Mouse (Mus musculus) embryonic facial prominence, embryonic 13.5 days (tissue): ENCODE measurements around the gene Mansc1. TPM values are rescaled to one million over a fixed set of nuclear protein-coding genes. Genes with fewer than 3 reads are reported as not detected.
A peak's percentile ranks its signal among the peaks of the same experiment; 100 is the strongest.

Source experiments
- ATAC-seq: fragments of 200-750 bp; cut with Nextera tagmentation; 2 replicates; pipeline ENCODE4 v1.8.0; 2017; ENCODE audit warnings: low read depth; ENCODE audit not compliant: insufficient number of reproducible peaks, insufficient read depth, low FRiP score, low TSS enrichment
- H3K27ac ChIP-seq: fragments of 300-500 bp; sonication (generic); 2 replicates; pipeline ENCODE4 v1.5.1; 2015; ENCODE audit warnings: moderate library complexity, mild to moderate bottlenecking, inconsistent platforms
- H3K27me3 ChIP-seq: fragments of 300-500 bp; sonication (generic); 2 replicates; pipeline ENCODE4 v1.6.1; 2015; ENCODE audit warnings: mild to moderate bottlenecking, inconsistent platforms
- H3K36me3 ChIP-seq: fragments of 300-500 bp; sonication (generic); 2 replicates; pipeline ENCODE4 v1.6.1; 2015; ENCODE audit warnings: mild to moderate bottlenecking, inconsistent platforms
- H3K4me1 ChIP-seq: fragments of 300-500 bp; sonication (generic); 2 replicates; pipeline ENCODE4 v1.6.1; 2015; ENCODE audit warnings: inconsistent platforms
- H3K4me2 ChIP-seq: fragments of 300-500 bp; sonication (generic); 2 replicates; pipeline ENCODE4 v1.6.1; 2015; ENCODE audit warnings: moderate library complexity, mild to moderate bottlenecking, inconsistent platforms
- H3K4me3 ChIP-seq: fragments of 300-500 bp; sonication (generic); 2 replicates; pipeline ENCODE4 v1.5.1; 2015; ENCODE audit warnings: mild to moderate bottlenecking, inconsistent platforms
- H3K9ac ChIP-seq: fragments of 300-500 bp; sonication (generic); 2 replicates; pipeline ENCODE4 v1.6.1; 2015; ENCODE audit warnings: mild to moderate bottlenecking, inconsistent platforms
- H3K9me3 ChIP-seq: fragments of 300-500 bp; sonication (generic); 2 replicates; pipeline ENCODE4 v1.6.1; 2016; ENCODE audit warnings: inconsistent platforms
- WGBS: fragments of 180-500 bp; shearing (Covaris S2); methylation state at CpG from one replicate; pipeline ENCODE4 v1.1.7; 2015; ENCODE audit warnings: mixed read lengths; 5-methylcytosine and 5-hydroxymethylcytosine counted together
- polyA plus RNA-seq: library from polyadenylated mRNA; unstranded; fragments of >200 nt; fragmentation: Nextera tagmentation; extraction: Ambion mirVana; gene quantifications from 2 replicates; pipeline ENCODE4 v1.2.1, GENCODE M21; 2015

Gene Mansc1
- polyA plus RNA-seq, 1 experiment from 2014 or later = 2.1 TPM

DNA sequence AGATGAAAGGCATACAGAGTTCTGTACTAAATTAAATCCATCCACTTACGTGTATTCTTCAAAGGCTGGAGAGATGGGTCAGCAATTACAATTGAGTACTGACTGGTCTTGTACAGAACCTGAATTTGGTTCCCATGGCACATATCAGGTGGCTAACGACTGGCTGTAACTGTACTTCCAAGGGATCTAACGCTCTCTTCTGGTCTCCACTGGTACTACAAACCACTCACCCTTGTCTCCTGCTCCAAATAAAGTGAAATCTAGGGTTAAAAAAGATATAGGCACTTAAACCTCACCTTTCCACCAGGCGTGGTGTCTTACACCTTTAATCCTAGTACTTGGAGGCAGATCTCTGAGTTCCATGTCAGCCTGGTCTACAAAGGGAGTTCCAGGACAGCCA, 4.2 kb upstream of the Mansc1 start:
- no peak for ATAC-seq
- no peaks in the 10 kb centered on the region for H3K36me3 ChIP-seq
- H3K9ac ChIP-seq = no peak overlapping the region
- H3K9me3 ChIP-seq = no peaks in the 10 kb centered on the region
- H3K4me3 ChIP-seq = no peak overlapping the region
- H3K27ac ChIP-seq = no peak overlapping the region
- peaks cover 22% of the 10 kb centered on the region for H3K27me3 ChIP-seq
- H3K4me2 ChIP-seq = no peak overlapping the region
- peaks cover 14% of the 10 kb centered on the region for H3K4me1 ChIP-seq
- 45% methylated on average over 4 of the region's 4 CpGs for WGBS

DNA sequence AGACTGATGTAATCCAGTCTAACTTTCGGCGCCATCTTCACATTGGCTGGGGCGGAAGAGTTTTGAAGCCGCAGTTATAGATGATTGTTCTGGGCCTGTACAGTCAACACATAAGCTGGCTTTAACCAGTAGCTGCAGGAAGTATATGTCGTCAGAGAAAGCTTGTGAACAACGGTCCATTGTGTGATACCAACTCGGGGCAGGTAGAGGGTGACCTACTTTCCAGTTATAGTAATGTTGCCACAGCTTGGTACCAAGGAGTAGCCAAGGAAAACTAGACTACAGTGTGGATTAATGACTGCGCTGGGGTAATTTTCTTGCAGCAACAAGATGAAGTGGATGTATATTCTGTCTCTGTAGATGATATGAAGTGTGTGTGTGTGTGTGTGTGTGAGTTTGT, 1.3 kb upstream of the Mansc1 start:
- H3K36me3 ChIP-seq = no peaks in the 10 kb centered on the region
- no peak overlapping the region for H3K9ac ChIP-seq
- H3K4me1 ChIP-seq = peaks cover 11% of the 10 kb centered on the region
- 77% methylated on average over 8 of the region's 8 CpGs for WGBS
- no peak for ATAC-seq
- no peaks in the 10 kb centered on the region for H3K9me3 ChIP-seq
- H3K27me3 ChIP-seq = peaks cover 32% of the 10 kb centered on the region
- H3K4me3 ChIP-seq = no peak overlapping the region
- no peak overlapping the region for H3K4me2 ChIP-seq
- no peak overlapping the region for H3K27ac ChIP-seq

DNA sequence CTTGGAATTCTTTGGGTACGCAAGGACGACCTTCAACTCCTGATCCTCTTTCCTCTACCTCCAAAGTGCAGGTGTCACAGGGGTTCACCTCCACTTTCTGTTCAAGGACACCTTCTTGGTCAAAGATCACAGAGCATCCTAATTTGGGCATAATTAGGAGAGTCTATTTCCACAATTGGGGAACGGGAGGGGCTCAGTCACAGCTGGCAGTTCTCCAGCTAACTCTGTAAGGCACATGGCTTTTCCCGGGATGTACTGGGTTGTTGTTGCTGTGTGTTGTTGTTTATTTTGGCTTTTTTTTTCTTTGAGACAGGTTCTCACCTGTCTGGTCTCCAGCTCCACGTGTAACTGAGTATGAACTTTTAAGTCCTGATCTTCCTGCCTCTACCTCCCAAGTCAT, 468 bp upstream of the Mansc1 start:
- Histone ChIP-seq H3K27me3 (peaks cover 32% of the 10 kb centered on the region), H3K4me2 (peak overlapping the region; percentile 94), H3K27ac (no peak overlapping the region), H3K9ac (no peak overlapping the region), H3K4me1 (peaks cover 11% of the 10 kb centered on the region), H3K4me3 (peak overlapping the region; percentile 57), H3K36me3 (no peaks in the 10 kb centered on the region), H3K9me3 (no peaks in the 10 kb centered on the region)
- WGBS = 32% methylated on average over 5 of the region's 5 CpGs
- no peak for ATAC-seq

DNA sequence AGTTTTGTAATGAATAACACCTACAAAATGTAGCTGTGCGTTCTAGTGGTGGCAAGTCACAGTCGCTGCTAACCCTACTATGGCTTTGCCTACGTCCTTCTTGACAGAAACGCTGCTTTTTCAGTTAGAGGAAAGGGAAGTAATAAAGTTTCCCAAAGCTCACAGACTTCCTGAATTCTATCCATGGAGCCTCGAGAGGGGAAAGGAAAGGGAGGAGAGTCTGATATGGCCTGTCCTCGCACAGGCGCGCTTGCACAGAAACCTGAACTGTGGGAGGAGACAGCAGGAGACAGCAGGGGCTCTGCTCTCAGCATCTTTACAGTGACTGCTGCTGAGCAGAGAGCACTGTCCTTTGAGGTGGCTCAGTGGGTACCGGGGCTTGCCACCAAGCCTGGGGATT, 1.8 kb downstream of the Mansc1 start:
- WGBS = 71% methylated on average over 9 of the region's 9 CpGs
- H3K27me3 ChIP-seq = peaks cover 32% of the 10 kb centered on the region
- no peak for ATAC-seq
- no peak overlapping the region for H3K4me2 ChIP-seq
- H3K9ac ChIP-seq = no peak overlapping the region
- no peak overlapping the region for H3K27ac ChIP-seq
- no peaks in the 10 kb centered on the region for H3K9me3 ChIP-seq
- no peak overlapping the region for H3K4me3 ChIP-seq
- H3K4me1 ChIP-seq = peaks cover 11% of the 10 kb centered on the region
- H3K36me3 ChIP-seq = no peaks in the 10 kb centered on the region

DNA sequence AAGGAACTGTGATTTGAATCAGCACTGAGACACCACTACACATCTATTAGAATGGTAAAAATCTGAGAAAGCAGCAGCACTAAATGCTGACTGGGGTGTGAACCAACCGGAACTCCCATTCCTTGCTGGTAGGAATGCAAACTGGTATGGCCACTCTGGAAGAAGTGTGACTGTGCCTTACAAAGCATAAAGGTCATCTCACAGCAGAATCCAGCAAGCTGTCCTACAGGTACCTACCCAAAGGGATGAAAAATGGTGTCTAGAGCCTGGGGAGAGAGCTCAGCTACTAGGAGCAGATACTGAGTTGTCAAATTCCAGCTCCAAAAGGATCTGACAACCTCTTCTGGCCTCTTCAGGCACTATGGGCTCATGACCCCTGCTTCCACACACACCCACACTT, 5.7 kb downstream of the Mansc1 start:
- Histone ChIP-seq H3K4me1 (peaks cover under 1% of the 10 kb centered on the region; the same call in 1 of the 2 replicates), H3K27ac (no peak overlapping the region), H3K4me3 (no peak overlapping the region), H3K9me3 (no peaks in the 10 kb centered on the region), H3K9ac (no peak overlapping the region), H3K27me3 (peaks cover 11% of the 10 kb centered on the region; the same call in 1 of the 2 replicates), H3K4me2 (no peak overlapping the region), H3K36me3 (no peaks in the 10 kb centered on the region)
- ATAC-seq = no peak
- 90% methylated on average over 1 of the region's 1 CpGs for WGBS

DNA sequence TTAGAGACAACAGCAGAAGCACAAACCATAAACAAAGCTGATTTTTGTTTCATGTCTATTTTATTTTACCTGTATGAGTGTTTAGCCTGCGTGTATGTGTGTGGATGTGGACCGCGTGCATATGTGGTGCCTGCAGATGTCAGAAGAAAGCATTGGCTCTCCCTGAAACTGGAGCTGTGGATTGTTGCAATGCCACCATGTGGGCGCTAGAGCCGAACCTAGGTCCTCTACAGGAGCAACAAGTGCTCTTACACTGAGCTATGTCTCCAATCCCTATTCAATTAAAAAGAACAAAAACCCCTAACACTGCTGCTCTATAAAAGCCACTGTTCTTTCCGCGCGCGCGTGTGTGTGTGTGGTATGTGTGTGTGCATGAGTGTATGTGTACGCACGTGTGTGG, 6.9 kb downstream of the Mansc1 start:
- Histone ChIP-seq H3K4me3 (no peak overlapping the region), H3K36me3 (no peaks in the 10 kb centered on the region), H3K9me3 (no peaks in the 10 kb centered on the region), H3K9ac (no peak overlapping the region), H3K4me2 (no peak overlapping the region), H3K4me1 (no peaks in the 10 kb centered on the region), H3K27ac (no peak overlapping the region), H3K27me3 (no peaks in the 10 kb centered on the region)
- ATAC-seq = no peak
- 65% methylated on average over 12 of the region's 12 CpGs for WGBS

DNA sequence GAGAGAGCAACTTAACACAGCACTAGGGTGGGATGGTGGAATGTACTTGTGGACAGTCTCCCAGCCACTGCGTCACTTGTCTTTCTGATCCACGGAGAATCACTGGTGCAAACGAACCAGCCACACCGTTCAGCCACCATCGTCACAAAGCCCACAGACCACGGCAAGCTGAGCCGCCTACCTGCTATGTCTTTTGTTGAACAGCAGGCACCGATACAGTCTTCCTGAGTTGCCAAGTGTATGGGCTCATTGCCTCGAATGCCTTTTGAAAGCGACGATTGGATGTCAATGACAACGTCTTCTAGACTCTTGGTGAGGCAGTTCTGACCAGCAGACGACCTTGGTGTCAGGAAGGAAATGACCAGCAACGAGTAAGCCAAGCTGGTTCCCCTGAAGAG, 10.7 kb downstream of the Mansc1 start:
- Histone ChIP-seq H3K9ac (no peak overlapping the region), H3K4me3 (no peak overlapping the region), H3K27ac (no peak overlapping the region), H3K36me3 (no peaks in the 10 kb centered on the region), H3K27me3 (no peaks in the 10 kb centered on the region), H3K4me1 (no peaks in the 10 kb centered on the region), H3K4me2 (no peak overlapping the region), H3K9me3 (no peaks in the 10 kb centered on the region)
- ATAC-seq = no peak
- 82% methylated on average over 14 of the region's 14 CpGs for WGBS

DNA sequence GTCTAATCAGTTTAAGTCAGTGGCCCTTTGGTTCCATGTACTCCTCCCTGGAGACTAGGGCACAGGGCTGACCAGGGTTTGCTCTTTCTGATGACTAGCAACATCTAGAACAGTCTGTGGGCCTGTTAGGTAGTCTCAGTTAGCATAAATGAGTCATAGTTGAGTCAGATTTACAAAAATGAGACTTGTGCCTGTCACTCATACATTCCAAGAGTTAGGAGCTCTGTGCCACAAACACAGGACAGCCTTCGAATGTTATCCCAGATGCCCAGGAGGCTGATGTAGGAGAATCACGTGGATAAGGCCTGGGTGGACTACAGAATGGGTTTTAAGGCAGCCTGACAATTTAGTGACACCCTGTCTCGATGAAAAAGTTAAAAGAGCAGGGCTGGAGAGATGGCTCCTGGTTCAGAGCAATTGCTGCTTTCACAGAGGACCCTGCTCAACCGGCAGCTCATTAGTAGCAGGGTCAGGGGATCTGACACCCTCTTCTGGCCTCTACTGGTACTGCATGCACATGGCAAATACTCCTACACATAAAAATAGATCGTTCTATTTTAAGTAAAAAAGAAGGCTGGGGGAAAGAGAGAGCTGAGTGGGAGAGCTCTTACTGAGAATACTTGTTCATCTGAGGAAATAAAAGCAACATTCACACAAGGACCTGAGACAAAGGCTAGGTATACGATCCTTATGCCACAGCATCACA, 11.3 kb downstream of the Mansc1 start:
- no peaks in the 10 kb centered on the region for H3K27me3 ChIP-seq
- H3K9me3 ChIP-seq = no peaks in the 10 kb centered on the region
- no peak overlapping the region for H3K27ac ChIP-seq
- H3K4me3 ChIP-seq = no peak overlapping the region
- no peak overlapping the region for H3K9ac ChIP-seq
- H3K4me2 ChIP-seq = no peak overlapping the region
- no peaks in the 10 kb centered on the region for H3K36me3 ChIP-seq
- 66% methylated on average over 6 of the region's 6 CpGs for WGBS
- no peaks in the 10 kb centered on the region for H3K4me1 ChIP-seq
- no peak for ATAC-seq

DNA sequence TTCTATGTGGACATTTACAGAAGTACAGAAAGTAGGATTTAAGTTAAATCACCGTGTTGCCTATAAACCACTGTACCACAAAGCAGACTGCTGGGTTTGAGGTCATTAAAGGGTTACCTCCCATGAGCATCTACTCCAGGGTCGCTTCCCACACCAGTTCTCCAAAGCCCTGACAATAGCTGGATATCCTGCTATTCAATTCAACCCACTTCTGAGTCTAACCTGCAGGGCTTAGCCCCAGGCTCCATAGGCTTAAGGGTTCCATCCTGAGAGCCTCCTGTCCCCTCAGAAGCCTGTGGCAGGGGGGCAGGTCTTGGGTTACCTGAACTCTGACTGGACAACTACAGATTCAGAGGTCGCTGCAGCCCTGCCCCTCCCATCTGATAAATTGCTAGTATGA, 12.2 kb downstream of the Mansc1 start:
- Histone ChIP-seq H3K9me3 (no peaks in the 10 kb centered on the region), H3K4me1 (no peaks in the 10 kb centered on the region), H3K36me3 (no peaks in the 10 kb centered on the region), H3K4me2 (no peak overlapping the region), H3K27me3 (no peaks in the 10 kb centered on the region), H3K4me3 (no peak overlapping the region), H3K9ac (no peak overlapping the region), H3K27ac (no peak overlapping the region)
- ATAC-seq = no peak
- 67% methylated on average over 3 of the region's 3 CpGs for WGBS

DNA sequence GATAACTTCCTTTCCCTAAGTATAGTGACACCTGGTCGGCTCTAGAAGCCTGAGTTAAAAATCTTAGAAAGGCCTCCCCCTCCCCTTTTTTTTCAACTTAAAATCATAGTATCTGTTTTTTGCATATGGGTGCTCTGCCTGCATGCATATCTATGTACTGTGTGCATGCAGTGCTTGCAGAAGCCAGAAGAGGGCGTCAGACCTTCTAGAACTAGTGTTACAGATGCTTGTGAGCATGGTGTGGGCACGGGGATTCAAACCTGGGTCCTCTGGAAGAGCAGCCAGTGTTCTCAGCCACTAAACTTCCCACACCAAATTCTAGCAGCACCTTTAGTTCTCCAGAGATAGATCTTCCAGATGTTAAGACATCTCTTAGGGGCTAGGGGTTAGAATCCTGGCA, 14.7 kb downstream of the Mansc1 start:
- Histone ChIP-seq H3K9me3 (no peaks in the 10 kb centered on the region), H3K36me3 (no peaks in the 10 kb centered on the region), H3K4me1 (0 out of 2 replicates have a peak, but pooled peaks cover 2% of the 10 kb centered on the region), H3K4me3 (no peak overlapping the region), H3K9ac (no peak overlapping the region), H3K4me2 (no peak overlapping the region), H3K27ac (no peak overlapping the region), H3K27me3 (no peaks in the 10 kb centered on the region)
- no peak for ATAC-seq
- WGBS = 50% methylated on average over 3 of the region's 3 CpGs

DNA sequence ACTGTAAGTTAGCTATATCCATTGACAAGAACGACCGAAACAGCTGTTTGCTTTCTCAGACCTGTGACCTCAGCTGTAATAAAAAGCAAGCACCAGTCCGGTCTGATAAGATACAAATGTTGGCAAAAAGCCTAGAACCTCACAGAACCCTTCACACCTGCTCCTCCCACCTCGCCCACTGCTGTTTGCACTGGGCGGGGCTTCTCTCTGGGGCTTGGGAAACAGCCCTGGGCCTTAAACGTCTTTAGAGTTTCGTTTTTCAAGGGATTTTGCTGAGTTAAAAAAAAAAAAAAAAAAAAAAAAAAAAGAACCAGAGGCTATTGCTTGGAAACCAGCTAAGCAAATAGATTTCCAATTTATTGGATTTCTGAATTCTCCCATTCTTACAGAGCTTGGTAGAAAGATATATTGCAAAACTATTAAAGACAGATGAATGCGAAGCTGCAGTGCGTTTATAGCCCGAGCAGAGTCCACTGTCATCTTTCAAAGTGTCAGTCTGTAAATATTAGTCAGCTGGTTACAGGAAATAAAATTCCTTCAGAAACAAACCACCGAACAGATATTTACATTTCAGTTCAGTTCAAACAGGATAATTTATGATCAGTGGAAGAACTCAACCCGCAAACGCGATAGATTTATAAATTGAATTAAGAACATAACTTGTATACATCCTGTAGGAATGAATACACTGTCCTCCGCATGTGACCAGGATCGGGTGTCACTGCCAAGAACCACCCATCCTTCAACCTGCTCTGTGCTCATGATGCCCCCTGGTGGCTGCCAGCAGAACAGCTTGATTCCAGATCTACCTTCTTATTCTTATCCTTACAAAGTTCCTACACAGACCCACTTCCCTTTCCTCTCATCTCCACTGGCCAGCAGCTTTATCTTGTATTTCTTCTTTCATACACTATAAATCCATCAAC, 17.3 kb downstream of the Mansc1 start:
- Histone ChIP-seq H3K4me3 (no peak overlapping the region), H3K4me1 (0 out of 2 replicates have a peak, but pooled peaks cover 2% of the 10 kb centered on the region), H3K4me2 (peak overlapping the region; percentile 33), H3K27me3 (no peaks in the 10 kb centered on the region), H3K36me3 (no peaks in the 10 kb centered on the region), H3K27ac (no peak overlapping the region), H3K9me3 (no peaks in the 10 kb centered on the region), H3K9ac (no peak overlapping the region)
- no peak for ATAC-seq
- WGBS = 15% methylated on average over 16 of the region's 16 CpGs

DNA sequence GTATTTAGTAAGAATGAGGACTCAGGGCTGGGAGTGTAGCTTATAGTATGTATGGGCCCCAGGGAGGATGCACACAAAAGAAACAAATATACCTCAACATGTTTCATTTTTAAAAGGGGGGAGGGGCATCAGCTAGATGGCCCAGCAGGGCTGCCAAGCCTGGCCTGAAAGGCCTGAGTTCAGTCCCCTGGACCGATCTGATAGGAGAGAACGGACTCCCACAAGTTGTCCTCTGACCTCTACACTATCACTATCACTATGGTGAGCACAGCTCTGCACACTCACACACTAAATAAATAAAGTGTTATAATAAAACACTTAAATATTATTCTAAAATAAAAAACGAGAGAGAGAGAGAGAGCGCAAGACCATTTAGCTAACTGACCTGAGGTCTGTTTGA, 18.0 kb downstream of the Mansc1 start:
- no peaks in the 10 kb centered on the region for H3K27me3 ChIP-seq
- no peaks in the 10 kb centered on the region for H3K9me3 ChIP-seq
- H3K4me3 ChIP-seq = no peak overlapping the region
- 85% methylated on average over 4 of the region's 4 CpGs for WGBS
- ATAC-seq = no peak
- H3K4me1 ChIP-seq = 0 out of 2 replicates have a peak, but pooled peaks cover 2% of the 10 kb centered on the region
- H3K9ac ChIP-seq = no peak overlapping the region
- no peaks in the 10 kb centered on the region for H3K36me3 ChIP-seq
- no peak overlapping the region for H3K4me2 ChIP-seq
- no peak overlapping the region for H3K27ac ChIP-seq
